Mouse (Mus musculus): ENCODE results near the gene Tmem91. TPM values are rescaled to one million over a fixed set of nuclear protein-coding genes. Genes with fewer than 3 reads are reported as not detected.

Gene Tmem91
- polyA plus RNA-seq, 1 experiment from 2014 or later, result 4.0 TPM

- Histone ChIP-seq H3K36me3 (replicated peaks) (peaks cover 42% of the 10 kb centered on the region), H3K9ac (0 out of 2 replicates have a peak overlapping the region, but pooled peaks have one; percentile 33), H3K27ac (no peak overlapping the region), H3K4me3 (replicated peaks) (no peak overlapping the region), H3K9me3 (no peaks in the 10 kb centered on the region), H3K4me1 (peaks cover 25% of the 10 kb centered on the region), H3K27me3 (peaks cover 19% of the 10 kb centered on the region; the same call in 1 of the 2 replicates), H3K4me2 (no peak overlapping the region)
- peak; percentile 30; the same call in 1 of the 2 replicates for ATAC-seq (ENCODE audit: low FRiP score)
- 8% methylated on average over 6 of the region's 7 CpGs for WGBS
Observed at GRCm38 (mm10) chr7:25710519-25711130, 35.7 kb upstream of the Tmem91 start.

DNA sequence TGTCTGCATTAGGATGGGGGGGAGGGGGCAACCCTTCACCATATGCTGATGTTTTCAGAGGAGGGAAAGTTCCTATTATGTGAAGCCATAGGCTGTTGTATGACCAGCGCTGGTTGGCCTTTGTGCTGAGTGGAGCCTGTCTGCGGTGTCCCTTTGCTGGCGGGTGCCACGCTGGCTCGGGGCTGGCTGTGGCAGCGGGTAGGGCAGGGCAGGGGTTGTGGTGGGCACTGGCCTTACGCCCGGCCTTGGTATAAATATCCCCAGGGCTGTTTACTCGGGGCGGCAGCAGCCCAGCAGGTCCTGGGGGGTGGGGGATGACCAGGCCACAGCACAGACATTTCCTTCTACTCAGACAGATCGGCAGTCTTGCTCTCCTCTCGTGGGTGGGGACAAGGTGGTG lies 35.0 kb upstream of the Tmem91 start:
- H3K9ac ChIP-seq, result 0 out of 2 replicates have a peak overlapping the region, but pooled peaks have one; percentile 33

GRCm38 (mm10) chr7:25707581-25708292 lies 32.8 kb upstream of the Tmem91 start:
- 62% methylated on average over 15 of the region's 15 CpGs for WGBS

More for the DNA sequence above, 35.0 kb upstream of the Tmem91 start:
- H3K27me3 ChIP-seq, result peaks cover 25% of the 10 kb centered on the region; the same call in 1 of the 2 replicates
- peaks cover 36% of the 10 kb centered on the region for H3K36me3 ChIP-seq (replicated peaks)
- H3K9me3 ChIP-seq, result no peaks in the 10 kb centered on the region
- H3K4me1 ChIP-seq, result peaks cover 26% of the 10 kb centered on the region
- 15% methylated on average over 12 of the region's 12 CpGs for WGBS
- H3K4me3 ChIP-seq (replicated peaks), result no peak overlapping the region
- ATAC-seq (ENCODE audit: low FRiP score), result no peak
- H3K27ac ChIP-seq, result no peak overlapping the region
- no peak overlapping the region for H3K4me2 ChIP-seq

GRCm38 (mm10) chr7:25706578-25707170 lies 31.7 kb upstream of the Tmem91 start:
- peaks cover 34% of the 10 kb centered on the region for H3K4me1 ChIP-seq
- no peak overlapping the region for H3K4me3 ChIP-seq (replicated peaks)
- H3K9me3 ChIP-seq, result peaks cover 8% of the 10 kb centered on the region
- H3K9ac ChIP-seq, result no peak overlapping the region
- no peak overlapping the region for H3K4me2 ChIP-seq
- ATAC-seq (ENCODE audit: low FRiP score), result no peak
- H3K36me3 ChIP-seq (replicated peaks), result 0 out of 2 replicates have a peak, but pooled peaks cover 3% of the 10 kb centered on the region
- WGBS, result 71% methylated on average over 6 of the region's 7 CpGs
- H3K27me3 ChIP-seq, result peaks cover 43% of the 10 kb centered on the region
- no peak overlapping the region for H3K27ac ChIP-seq

More at GRCm38 (mm10) chr7:25707581-25708292, 32.8 kb upstream of the Tmem91 start:
- no peak overlapping the region for H3K4me2 ChIP-seq
- H3K27me3 ChIP-seq, result peaks cover 43% of the 10 kb centered on the region
- H3K9me3 ChIP-seq, result no peaks in the 10 kb centered on the region
- H3K4me1 ChIP-seq, result peaks cover 39% of the 10 kb centered on the region
- no peak overlapping the region for H3K4me3 ChIP-seq (replicated peaks)
- H3K36me3 ChIP-seq (replicated peaks), result peaks cover 14% of the 10 kb centered on the region
- H3K9ac ChIP-seq, result no peak overlapping the region
- ATAC-seq (ENCODE audit: low FRiP score), result no peak
- H3K27ac ChIP-seq, result no peak overlapping the region

DNA sequence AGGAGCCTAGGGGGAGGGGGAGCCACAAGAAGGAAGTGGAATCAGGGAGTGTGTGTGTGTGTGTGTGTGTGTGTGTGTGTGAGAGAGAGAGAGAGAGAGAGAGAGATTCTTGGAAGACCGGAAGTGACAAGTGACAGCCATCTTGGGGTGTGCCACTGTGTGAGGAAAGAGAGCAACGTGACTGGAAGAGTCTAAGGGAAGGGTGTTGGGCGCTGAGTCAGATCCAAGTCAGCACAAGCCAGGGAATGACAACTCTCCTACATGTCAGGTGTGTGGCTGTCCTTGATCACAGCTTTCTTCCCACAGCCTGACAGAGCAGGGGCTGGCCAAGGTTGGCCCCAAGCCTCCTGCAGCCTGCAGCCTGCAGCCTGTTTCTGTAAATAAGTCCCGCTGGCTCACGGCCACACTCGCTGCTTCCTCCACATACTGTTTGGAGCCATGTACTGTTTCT lies 30.9 kb upstream of the Tmem91 start:
- peaks cover 43% of the 10 kb centered on the region for H3K27me3 ChIP-seq
- WGBS, result 72% methylated on average over 6 of the region's 6 CpGs
- H3K36me3 ChIP-seq (replicated peaks), result no peaks in the 10 kb centered on the region
- no peak overlapping the region for H3K4me3 ChIP-seq (replicated peaks)
- H3K4me2 ChIP-seq, result no peak overlapping the region
- ATAC-seq (ENCODE audit: low FRiP score), result no peak
- peaks cover 9% of the 10 kb centered on the region for H3K9me3 ChIP-seq
- no peak overlapping the region for H3K9ac ChIP-seq
- H3K4me1 ChIP-seq, result peaks cover 26% of the 10 kb centered on the region
- H3K27ac ChIP-seq, result no peak overlapping the region

DNA sequence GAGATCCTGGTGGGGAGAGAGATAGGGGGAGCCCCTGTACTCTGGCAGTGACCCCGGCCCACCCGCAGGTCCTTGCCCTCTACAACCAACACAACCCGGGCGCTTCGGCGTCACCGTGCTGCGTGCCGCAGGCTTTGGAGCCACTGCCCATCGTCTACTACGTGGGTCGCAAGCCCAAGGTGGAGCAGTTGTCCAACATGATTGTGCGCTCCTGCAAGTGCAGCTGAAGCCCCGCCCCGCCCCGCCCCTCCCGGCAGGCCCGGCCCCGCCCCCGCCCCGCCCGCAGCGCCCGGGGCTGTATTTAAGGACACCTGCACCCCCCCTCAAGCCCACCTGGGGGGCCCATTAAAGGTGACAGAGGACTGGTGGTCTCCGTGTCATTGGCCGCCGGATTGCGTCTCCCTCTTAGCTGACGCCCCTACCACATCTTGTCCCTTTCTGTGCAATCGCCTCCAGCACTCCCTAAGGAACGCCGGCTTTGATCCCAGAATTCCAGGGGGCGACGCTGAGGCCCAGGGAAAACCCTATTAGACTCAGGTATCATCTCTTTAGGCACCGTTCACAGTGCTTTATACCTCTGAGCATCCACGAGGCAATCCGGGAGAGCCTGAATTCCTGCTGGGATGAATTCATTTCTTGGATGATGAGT lies 29.9 kb upstream of the Tmem91 start:
- Histone ChIP-seq H3K27me3 (peaks cover 43% of the 10 kb centered on the region), H3K36me3 (replicated peaks) (no peaks in the 10 kb centered on the region), H3K4me2 (peak overlapping the region; percentile 75), H3K4me1 (peaks cover 16% of the 10 kb centered on the region), H3K4me3 (replicated peaks) (peak overlapping the region; percentile 39), H3K9me3 (peaks cover 12% of the 10 kb centered on the region), H3K27ac (no peak overlapping the region), H3K9ac (peak overlapping the region; percentile 61)
- peak; percentile 55 for ATAC-seq (ENCODE audit: low FRiP score)
- WGBS, result 2% methylated on average over 32 of the region's 37 CpGs

DNA sequence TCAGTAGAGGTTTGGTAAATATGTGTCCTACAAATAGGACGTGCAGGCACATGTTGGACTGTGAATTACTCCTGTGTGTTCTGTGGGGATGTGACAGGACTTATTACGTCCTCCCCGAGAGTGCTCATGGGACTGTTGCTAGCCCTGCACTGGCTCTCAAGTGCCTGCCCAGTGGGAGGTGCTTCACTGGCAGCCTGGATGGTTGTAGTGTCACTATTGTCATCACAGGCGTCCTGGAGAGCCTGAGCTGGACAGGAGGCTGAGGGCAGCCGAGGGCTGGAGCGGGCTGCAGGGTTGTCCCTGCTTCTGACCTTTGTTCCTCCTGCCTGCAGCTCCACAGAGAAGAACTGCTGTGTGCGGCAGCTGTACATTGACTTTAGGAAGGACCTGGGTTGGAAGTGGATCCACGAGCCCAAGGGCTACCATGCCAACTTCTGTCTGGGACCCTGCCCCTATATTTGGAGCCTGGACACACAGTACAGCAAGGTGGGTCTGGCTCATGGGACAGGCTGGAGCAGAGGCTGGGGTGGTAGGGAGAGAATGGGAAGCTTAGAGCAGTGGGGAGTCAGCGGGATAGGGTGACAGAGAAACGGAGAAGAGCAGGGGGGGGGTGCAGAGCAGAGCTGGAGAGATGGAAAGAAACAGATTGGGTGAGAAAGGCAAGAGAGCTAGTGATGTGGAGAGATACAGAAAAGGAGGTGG lies 29.0 kb upstream of the Tmem91 start:
- no peak overlapping the region; the same call in 1 of the 2 replicates for H3K4me3 ChIP-seq (replicated peaks)
- H3K27ac ChIP-seq, result no peak overlapping the region
- H3K9ac ChIP-seq, result 0 out of 2 replicates have a peak overlapping the region, but pooled peaks have one; percentile 61
- WGBS, result 17% methylated on average over 10 of the region's 10 CpGs
- peaks cover 12% of the 10 kb centered on the region for H3K9me3 ChIP-seq
- peaks cover 43% of the 10 kb centered on the region for H3K27me3 ChIP-seq
- ATAC-seq (ENCODE audit: low FRiP score), result no peak
- no peaks in the 10 kb centered on the region for H3K36me3 ChIP-seq (replicated peaks)
- H3K4me1 ChIP-seq, result peaks cover 14% of the 10 kb centered on the region
- peak overlapping the region; percentile 75 for H3K4me2 ChIP-seq

DNA sequence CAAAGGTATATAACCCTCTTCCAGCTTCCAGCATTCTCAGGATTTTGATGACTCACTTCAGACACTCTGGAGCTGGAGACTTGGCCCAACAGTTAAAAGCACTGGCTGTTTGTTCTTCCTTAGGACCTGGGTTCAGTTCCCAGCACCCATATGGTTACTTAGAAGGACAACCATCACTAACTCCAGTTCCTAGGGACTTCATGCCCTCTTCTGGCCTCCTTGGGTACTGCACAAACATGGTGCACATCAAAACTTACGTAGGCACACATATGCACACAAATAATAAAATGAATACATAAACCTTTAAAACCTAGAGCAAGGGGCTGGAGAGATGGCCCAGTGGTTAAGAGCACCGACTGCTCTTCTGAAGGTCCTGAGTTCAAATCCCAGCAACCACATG lies 27.4 kb upstream of the Tmem91 start:
- no peak for ATAC-seq (ENCODE audit: low FRiP score)
- Histone ChIP-seq H3K4me3 (replicated peaks) (no peak overlapping the region), H3K4me1 (peaks cover 14% of the 10 kb centered on the region), H3K4me2 (no peak overlapping the region), H3K27ac (no peak overlapping the region), H3K36me3 (replicated peaks) (no peaks in the 10 kb centered on the region), H3K9ac (no peak overlapping the region), H3K27me3 (peaks cover 41% of the 10 kb centered on the region), H3K9me3 (peaks cover 12% of the 10 kb centered on the region)
- 93% methylated on average over 2 of the region's 2 CpGs for WGBS

GRCm38 (mm10) chr7:25700732-25701131 lies 25.8 kb upstream of the Tmem91 start:
- H3K27me3 ChIP-seq, result peaks cover 32% of the 10 kb centered on the region
- H3K9ac ChIP-seq, result no peak overlapping the region
- no peak overlapping the region for H3K4me3 ChIP-seq (replicated peaks)
- no peaks in the 10 kb centered on the region for H3K36me3 ChIP-seq (replicated peaks)
- no peak overlapping the region for H3K4me2 ChIP-seq
- no peak for ATAC-seq (ENCODE audit: low FRiP score)
- WGBS, result 77% methylated on average over 12 of the region's 12 CpGs
- peaks cover 12% of the 10 kb centered on the region for H3K9me3 ChIP-seq
- H3K4me1 ChIP-seq, result peaks cover 14% of the 10 kb centered on the region
- H3K27ac ChIP-seq, result no peak overlapping the region

GRCm38 (mm10) chr7:25699851-25700250 lies 24.9 kb upstream of the Tmem91 start:
- H3K4me2 ChIP-seq, result no peak overlapping the region
- H3K9ac ChIP-seq, result no peak overlapping the region
- WGBS, result 56% methylated on average over 13 of the region's 13 CpGs
- peaks cover 25% of the 10 kb centered on the region for H3K27me3 ChIP-seq
- no peak overlapping the region for H3K4me3 ChIP-seq (replicated peaks)
- H3K9me3 ChIP-seq, result peaks cover 12% of the 10 kb centered on the region
- peaks cover 11% of the 10 kb centered on the region for H3K4me1 ChIP-seq
- no peak overlapping the region for H3K27ac ChIP-seq
- H3K36me3 ChIP-seq (replicated peaks), result no peaks in the 10 kb centered on the region
- no peak for ATAC-seq (ENCODE audit: low FRiP score)

DNA sequence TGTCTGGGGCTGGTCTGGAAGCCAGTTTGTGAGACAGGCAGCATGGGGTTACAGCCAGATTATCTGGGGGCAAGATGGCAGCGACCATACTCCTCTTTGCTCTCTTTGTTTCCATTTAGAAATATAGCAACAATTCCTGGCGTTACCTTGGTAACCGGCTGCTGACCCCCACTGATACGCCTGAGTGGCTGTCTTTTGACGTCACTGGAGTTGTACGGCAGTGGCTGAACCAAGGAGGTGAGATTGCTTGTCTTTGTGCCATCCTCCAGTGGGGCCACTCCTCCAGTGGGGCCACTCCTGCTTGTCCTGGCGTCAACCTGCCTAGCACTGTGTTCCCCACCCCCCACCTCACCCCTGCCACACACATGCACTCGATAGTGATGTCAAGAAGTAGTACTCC lies 19.1 kb upstream of the Tmem91 start:
- H3K9me3 ChIP-seq, result no peaks in the 10 kb centered on the region
- peaks cover 40% of the 10 kb centered on the region for H3K27me3 ChIP-seq
- no peak overlapping the region for H3K9ac ChIP-seq
- peaks cover 9% of the 10 kb centered on the region for H3K4me1 ChIP-seq
- H3K36me3 ChIP-seq (replicated peaks), result no peaks in the 10 kb centered on the region
- ATAC-seq (ENCODE audit: low FRiP score), result no peak
- 43% methylated on average over 8 of the region's 8 CpGs for WGBS
- no peak overlapping the region for H3K4me2 ChIP-seq
- H3K27ac ChIP-seq, result no peak overlapping the region
- H3K4me3 ChIP-seq (replicated peaks), result no peak overlapping the region
